Mouse (Mus musculus) myocyte (in vitro differentiated cells): ENCODE data around the gene Sh3tc1. TPM values are rescaled to one million over a fixed set of nuclear protein-coding genes. Genes with fewer than 3 reads are reported as not detected.

Experiments used
- polyA plus RNA-seq: library from polyadenylated mRNA; unstranded; fragments of >200 nt; fragmentation: generic; extraction: Trizol; gene quantifications from one replicate; pipeline ENCODE4 v1.2.1, GENCODE M21; 2012; ENCODE audit warnings: missing spikeins

The Sh3tc1 gene
- polyA plus RNA-seq, 1 experiment = 0.26 TPM

Other genes with a start within 250 kb of the Sh3tc1 start
- 0.64 TPM for gene Cpz, start 214.3 kb downstream of the Sh3tc1 start, polyA plus RNA-seq
- 5.1 TPM for gene Trmt44, start 164.9 kb downstream of the Sh3tc1 start, polyA plus RNA-seq
- gene Acox3, start 156.9 kb downstream of the Sh3tc1 start, polyA plus RNA-seq = 20.8 TPM
- 5.9 TPM for gene Htra3, start 60.2 kb downstream of the Sh3tc1 start, polyA plus RNA-seq
- 11.9 TPM for gene Ablim2, start 17.9 kb upstream of the Sh3tc1 start, polyA plus RNA-seq
- 12.4 TPM for gene Afap1, start 153.3 kb upstream of the Sh3tc1 start, polyA plus RNA-seq